Mouse (Mus musculus) CH12.LX (cell line): ENCODE data around the gene Nos1ap. TPM values are rescaled to one million over a fixed set of nuclear protein-coding genes. Genes with fewer than 3 reads are reported as not detected.

Source experiments
- DNase-seq: peaks from one replicate; pipeline ENCODE4 v3.0.0-alpha.2; 2013; ENCODE audit errors: extremely low read depth
- H3K27ac ChIP-seq: 2 replicates; pipeline ENCODE4 v1.5.1; 2012; ENCODE audit warnings: low read depth, mild to moderate bottlenecking, control low read depth, moderate library complexity; ENCODE audit not compliant: insufficient read depth
- H3K27me3 ChIP-seq: replicated peaks from 2 replicates; pipeline ENCODE3; 2012; ENCODE audit warnings: inconsistent platforms
- H3K36me3 ChIP-seq, 2 experiments: replicated peaks in 1 of 2; 2 replicates each; pipeline versions ENCODE3 to v1.6.1; 2012; ENCODE audit warnings: inconsistent platforms in 1 of 2, low read length in 1 of 2, mild to moderate bottlenecking in 1 of 2, mixed read lengths in 1 of 2, moderate library complexity in 1 of 2; ENCODE audit not compliant: control insufficient read depth in 1 of 2, insufficient read depth in 1 of 2
- H3K4me1 ChIP-seq, 2 experiments: 2 replicates each; pipeline ENCODE4 v1.6.1; 2012; ENCODE audit warnings: inconsistent platforms in 1 of 2, moderate library complexity in 1 of 2; ENCODE audit not compliant: insufficient read depth in 2 of 2, control insufficient read depth in 1 of 2
- H3K4me2 ChIP-seq: 2 replicates; pipeline ENCODE4 v1.6.1; 2012; ENCODE audit warnings: low read depth, mild to moderate bottlenecking, control low read depth; ENCODE audit not compliant: poor library complexity, insufficient read depth, severe bottlenecking
- H3K4me3 ChIP-seq, 3 experiments: fragments of 150-350 bp in 1 of 3; sonication (generic) in 1 of 3; replicated peaks in 1 of 3; 2 replicates each; pipeline versions ENCODE3 to v1.5.1; 2011 to 2012; ENCODE audit warnings: low read depth in 2 of 3, low read length in 2 of 3, mild to moderate bottlenecking in 2 of 3, moderate library complexity in 2 of 3, control low read depth in 1 of 3, improper control_type of control experiment in 1 of 3, inconsistent platforms in 1 of 3, mixed read lengths in 1 of 3; ENCODE audit not compliant: poor library complexity in 1 of 3
- H3K79me2 ChIP-seq: replicated peaks from 2 replicates; pipeline ENCODE4 v1.6.1; 2012; ENCODE audit warnings: mild to moderate bottlenecking, moderate library complexity; ENCODE audit not compliant: control insufficient read depth, poor library complexity, insufficient read depth, severe bottlenecking; ENCODE audit errors: extremely low read depth
- H3K9ac ChIP-seq: 2 replicates; pipeline ENCODE4 v1.6.1; 2012; ENCODE audit warnings: low read depth, mild to moderate bottlenecking, control low read depth, moderate library complexity; ENCODE audit not compliant: insufficient read depth
- H3K9me3 ChIP-seq: replicated peaks from 2 replicates; pipeline ENCODE3; 2012; ENCODE audit warnings: low read length, inconsistent platforms, mixed read lengths
- CHD1 ChIP-seq: IDR thresholded peaks from 2 replicates; pipeline ENCODE4 v1.6.1; 2012; ENCODE audit warnings: low read depth, low read length, improper control_type of control experiment, inconsistent platforms
- CTCF ChIP-seq, 2 experiments: IDR thresholded peaks in 1 of 2; conservative IDR thresholded peaks in 1 of 2; 2 replicates each; pipeline ENCODE4 v1.5.1; 2011 to 2012; ENCODE audit warnings: low read depth in 2 of 2, low read length in 2 of 2, improper control_type of control experiment in 1 of 2, inconsistent platforms in 1 of 2, mild to moderate bottlenecking in 1 of 2, moderate library complexity in 1 of 2
- EP300 ChIP-seq: IDR thresholded peaks from 2 replicates; pipeline ENCODE4 v1.6.1; 2011; ENCODE audit warnings: low read length, improper control_type of control experiment
- ETS1 ChIP-seq: conservative IDR thresholded peaks from 2 replicates; pipeline ENCODE4 v1.6.1; 2012; ENCODE audit warnings: low read depth, mild to moderate bottlenecking, inconsistent platforms, low read length, improper control_type of control experiment, moderate library complexity
- GABPA ChIP-seq: IDR thresholded peaks from 2 replicates; pipeline ENCODE4 v1.6.1; 2012; ENCODE audit warnings: low read depth, low read length, improper control_type of control experiment, inconsistent platforms; ENCODE audit not compliant: insufficient replicate concordance
- HCFC1 ChIP-seq: IDR thresholded peaks from 2 replicates; pipeline ENCODE4 v1.6.1; 2012; ENCODE audit warnings: low read depth, mild to moderate bottlenecking, inconsistent platforms, low read length, improper control_type of control experiment
- IRF4 ChIP-seq: IDR thresholded peaks from 2 replicates; pipeline ENCODE4 v1.6.1; 2014; ENCODE audit warnings: low read depth, mild to moderate bottlenecking, inconsistent platforms, low read length, improper control_type of control experiment
- JUN ChIP-seq: IDR thresholded peaks from 2 replicates; pipeline ENCODE4 v1.6.1; 2011; ENCODE audit warnings: low read depth, mild to moderate bottlenecking, low read length, improper control_type of control experiment, moderate library complexity; ENCODE audit not compliant: insufficient read depth
- JUND ChIP-seq: conservative IDR thresholded peaks from 2 replicates; pipeline ENCODE4 v1.6.1; 2011; ENCODE audit warnings: low read depth, low read length, improper control_type of control experiment
- MAFK ChIP-seq: IDR thresholded peaks from 2 replicates; pipeline ENCODE4 v1.6.1; 2011; ENCODE audit warnings: low read length, improper control_type of control experiment; ENCODE audit not compliant: insufficient replicate concordance
- MAX ChIP-seq: IDR thresholded peaks from 2 replicates; pipeline ENCODE4 v1.6.1; 2011; ENCODE audit warnings: low read length, improper control_type of control experiment
- MAZ ChIP-seq: IDR thresholded peaks from 2 replicates; pipeline ENCODE4 v1.6.1; 2012; ENCODE audit warnings: low read depth, mild to moderate bottlenecking, inconsistent platforms, low read length, improper control_type of control experiment, moderate library complexity
- MEF2A ChIP-seq: IDR thresholded peaks from 2 replicates; pipeline ENCODE4 v1.6.1; 2014; ENCODE audit warnings: low read depth, mild to moderate bottlenecking, inconsistent platforms, low read length, improper control_type of control experiment, borderline replicate concordance
- NELFE ChIP-seq: IDR thresholded peaks from 2 replicates; pipeline ENCODE4 v1.6.1; 2011; ENCODE audit warnings: low read depth, low read length, improper control_type of control experiment
- NRF1 ChIP-seq: IDR thresholded peaks from 2 replicates; pipeline ENCODE4 v1.6.1; 2014; ENCODE audit warnings: low read depth, mild to moderate bottlenecking, inconsistent platforms, low read length, improper control_type of control experiment, moderate library complexity
- POLR2A ChIP-seq: IDR thresholded peaks from 2 replicates; pipeline ENCODE4 v1.6.1; 2011; ENCODE audit warnings: low read depth, mild to moderate bottlenecking, improper control_type of control experiment, low read length
- RAD21 ChIP-seq: IDR thresholded peaks from 2 replicates; pipeline ENCODE4 v1.6.1; 2011; ENCODE audit warnings: low read depth, mild to moderate bottlenecking, low read length, improper control_type of control experiment, moderate library complexity
- RCOR1 ChIP-seq: conservative IDR thresholded peaks from 2 replicates; pipeline ENCODE4 v1.6.1; 2012; ENCODE audit warnings: low read depth, mild to moderate bottlenecking, inconsistent platforms, low read length, improper control_type of control experiment
- SIN3A ChIP-seq: IDR thresholded peaks from 2 replicates; pipeline ENCODE4 v1.6.1; 2012; ENCODE audit warnings: low read length, improper control_type of control experiment, inconsistent platforms
- SMC3 ChIP-seq: IDR thresholded peaks from 2 replicates; pipeline ENCODE4 v1.6.1; 2011; ENCODE audit warnings: low read depth, low read length, improper control_type of control experiment
- USF1 ChIP-seq: IDR thresholded peaks from 2 replicates; pipeline ENCODE4 v1.6.1; 2014; ENCODE audit warnings: low read depth, mild to moderate bottlenecking, inconsistent platforms, low read length, improper control_type of control experiment
- ZKSCAN1 ChIP-seq: IDR thresholded peaks from 2 replicates; pipeline ENCODE4 v1.6.1; 2012; ENCODE audit warnings: low read depth, inconsistent platforms, low read length, improper control_type of control experiment, borderline replicate concordance
- dilution Hi-C: fragments of 300-500 bp; cut with MboI; formaldehyde crosslinking; loops from 2 replicates; pipeline ENCODE4 v1.14.3; 2020; ENCODE audit warnings: low sequenced_read_pairs; ENCODE audit not compliant: extremely low pct_unique_long_range_greater_than_20kb, extremely low pct_ligation_motif_present
- in situ Hi-C: fragments of 300-500 bp; cut with MboI; formaldehyde crosslinking; loops from 3 replicates; pipeline ENCODE4 v1.14.3; 2019; ENCODE audit warnings: low sequenced_read_pairs, low pct_ligation_motif_present, low pct_unique_long_range_greater_than_20kb, mixed read lengths
- polyA plus RNA-seq: library from polyadenylated mRNA; unstranded; fragments of >175 nt; gene quantifications from 2 replicates; pipeline ENCODE4 v1.2.1, GENCODE M21; 2012; ENCODE audit warnings: low read depth; ENCODE audit not compliant: insufficient read length
- total RNA-seq, 2 experiments: library from RNA; depleted of rRNA; stranded (reverse); fragments of 300-350 nt in 1 of 2; fragments of >200 nt in 1 of 2; gene quantifications; 2 replicates each; pipeline ENCODE4 v1.2.3; 2012 to 2014

Nos1ap gene
- total and polyA plus RNA-seq, 3 experiments = not detected

GRCm38 (mm10) chr1:170455910-170456700, 133.6 kb downstream of the Nos1ap start:
- Histone ChIP-seq H3K27ac (no peak overlapping the region), H3K36me3 (no peaks in the 10 kb centered on the region), H3K9ac (no peak overlapping the region), H3K27me3 (peaks cover 1% of the 10 kb centered on the region), H3K9me3 (peaks cover 6% of the 10 kb centered on the region), H3K79me2 (no peaks in the 10 kb centered on the region), H3K4me1 (peaks cover 3 to 10% of the 10 kb centered on the region in 2 experiments; a peak in 2 of 4 replicates), H3K4me3 (no peak overlapping the region), H3K4me2 (no peak overlapping the region)
- no peak for DNase-seq
- dilution Hi-C loops (no loop called here), in situ Hi-C loops (no loop called here)
- no peak for TF ChIP-seq SMC3
- no peak for TF ChIP-seq MAX
- no peak for TF ChIP-seq SIN3A
- no peak for TF ChIP-seq JUND
- TF ChIP-seq RAD21 = no peak
- no peak for TF ChIP-seq EP300
- TF ChIP-seq NELFE = no peak
- TF ChIP-seq ETS1 = no peak
- no peak for TF ChIP-seq NRF1
- TF ChIP-seq JUN = no peak
- TF ChIP-seq MAZ = no peak
- TF ChIP-seq POLR2A = no peak
- TF ChIP-seq RCOR1 = no peak
- no peak for TF ChIP-seq CTCF (conservative IDR thresholded peaks at IDR 0.05 in 1 of 2, IDR thresholded peaks at IDR 0.05 in 1 of 2; ENCODE audit: low read depth in 2 of 2, low read length in 2 of 2)
- no peak for TF ChIP-seq GABPA
- no peak for TF ChIP-seq CHD1
- no peak for TF ChIP-seq MEF2A
- no peak for TF ChIP-seq IRF4
- no peak for TF ChIP-seq HCFC1
- TF ChIP-seq MAFK = no peak

GRCm38 (mm10) chr1:170455387-170455786, 134.3 kb downstream of the Nos1ap start:
- DNase-seq = no peak
- no peak overlapping the region for H3K4me3 ChIP-seq
- H3K4me2 ChIP-seq = no peak overlapping the region
- no peak overlapping the region for H3K9ac ChIP-seq
- TF ChIP-seq ETS1 (no peak), EP300 (no peak), RAD21 (no peak), NRF1 (no peak), USF1 (no peak), NELFE (no peak), ZKSCAN1 (no peak), MAZ (no peak), MAX (no peak), MEF2A (no peak)
- in situ Hi-C loops (no loop called here), dilution Hi-C loops (no loop called here)
- H3K27me3 ChIP-seq = peaks cover 1% of the 10 kb centered on the region
- H3K27ac ChIP-seq = no peak overlapping the region
- peaks cover 6% of the 10 kb centered on the region for H3K9me3 ChIP-seq
- H3K36me3 ChIP-seq = no peaks in the 10 kb centered on the region
- H3K79me2 ChIP-seq = no peaks in the 10 kb centered on the region
- H3K4me1 ChIP-seq = peaks cover 3 to 10% of the 10 kb centered on the region in 2 experiments; a peak in 2 of 4 replicates
